Mouse (Mus musculus): ENCODE data around the gene Jtb.

- TF ChIP-seq CTCF (IDR thresholded peaks at IDR 0.05; ENCODE audit: low read depth, low read length) (no peak), POLR2A (IDR thresholded peaks at IDR 0.05; ENCODE audit: extremely low read depth, insufficient read depth, low read length) (no peak)
These were observed 33.8 kb upstream of the Jtb start for GRCm38 (mm10) chr3:90197548-90197947.
